Mouse (Mus musculus) urinary bladder, postnatal 36 days (tissue): ENCODE measurements at regions not wholly inside any gene's neighbourhood (a gene's known extent, or its start where the extent isn't known, plus 50 kb on each side); places are given as distances from the start of the nearest gene placed in this dataset.
"Not testable (repeated sequence)": the region's sequence is repeated elsewhere in the genome, so short reads cannot be mapped to it uniquely, and the experiment has no call there.

Experiments
- DNase-seq, 2 experiments: peaks; one replicate each; pipeline ENCODE4 v3.0.0; 2022; ENCODE audit warnings: low spot score in 2 of 2, mixed read lengths in 1 of 2

DNA sequence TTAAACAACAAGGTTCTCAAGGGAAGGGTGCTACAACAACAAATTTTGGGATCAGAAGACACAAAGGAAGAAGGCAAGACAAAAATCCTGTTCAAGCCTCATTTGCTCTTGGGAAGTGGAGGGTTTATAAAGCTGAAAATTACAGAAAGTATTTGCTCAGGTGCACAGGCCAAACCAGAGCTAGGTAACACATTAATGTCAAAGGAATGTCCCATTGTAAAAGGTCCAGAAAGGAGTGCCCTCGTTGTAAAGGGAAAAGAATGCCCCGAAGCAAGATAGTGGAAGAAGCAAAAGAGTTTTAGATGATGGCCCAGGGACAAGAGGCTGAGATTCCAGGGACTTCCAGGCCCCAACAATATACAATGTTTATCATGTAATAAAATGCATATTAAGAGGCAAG lies 317.3 kb downstream of the Car8 start:
- DNase-seq = no peak

DNA sequence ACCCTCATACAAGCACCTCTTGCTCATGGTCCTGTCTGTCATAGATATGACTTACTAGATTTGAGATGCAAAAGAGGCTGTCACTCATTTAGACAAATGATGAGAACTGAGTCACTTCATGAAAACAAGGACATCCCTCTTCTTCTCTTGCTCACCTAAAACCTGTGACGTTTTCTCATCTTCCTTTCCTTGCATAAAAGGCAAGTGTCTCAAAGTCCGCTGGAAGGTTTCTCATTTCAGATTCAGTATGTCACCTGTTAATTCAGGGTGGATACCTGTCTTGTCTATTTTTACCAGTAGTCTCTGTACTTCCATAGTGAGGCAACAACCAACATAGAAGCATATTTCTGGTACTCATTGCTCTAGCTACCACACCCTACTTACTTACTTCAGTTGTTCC lies 325.6 kb downstream of the Car8 start:
- no peak for DNase-seq

DNA sequence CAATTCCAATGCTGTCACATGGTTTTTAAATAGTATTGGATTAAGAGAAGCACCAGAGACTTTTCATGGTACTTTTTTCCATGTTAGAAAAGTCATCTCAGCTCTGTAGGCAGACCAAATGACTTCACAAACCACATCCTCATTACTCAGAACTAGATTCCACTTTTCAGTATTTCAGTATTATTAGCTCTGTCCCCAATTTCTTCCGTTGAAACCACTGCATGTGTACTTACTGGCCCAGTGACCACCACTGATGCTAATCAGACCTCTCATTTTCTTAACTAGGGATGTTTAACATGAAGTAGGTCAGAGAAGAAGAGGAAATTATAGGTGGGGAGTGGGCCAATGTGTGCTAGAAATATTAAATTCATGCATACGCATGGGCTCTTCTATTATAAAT lies 326.2 kb downstream of the Car8 start:
- DNase-seq = no peak

DNA sequence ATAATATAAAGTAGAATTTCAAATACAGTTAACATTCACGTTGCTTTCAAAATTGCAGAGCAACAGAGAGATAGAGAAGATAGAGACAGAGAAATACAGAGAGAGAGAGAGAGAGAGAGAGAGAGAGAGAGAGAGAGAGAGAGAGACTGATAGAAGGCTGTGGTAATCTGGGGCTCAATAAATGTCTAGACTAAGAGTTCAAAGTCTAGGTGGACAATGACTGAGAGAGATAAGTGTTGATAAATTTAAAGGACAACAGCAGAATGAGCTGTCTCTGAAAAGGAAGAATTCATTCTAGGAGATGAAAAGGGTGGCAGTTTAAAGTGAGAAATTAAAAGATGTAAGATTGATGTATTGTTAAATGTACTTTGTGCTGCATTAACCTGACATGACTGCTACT lies 335.7 kb downstream of the Car8 start:
- DNase-seq = no peak

DNA sequence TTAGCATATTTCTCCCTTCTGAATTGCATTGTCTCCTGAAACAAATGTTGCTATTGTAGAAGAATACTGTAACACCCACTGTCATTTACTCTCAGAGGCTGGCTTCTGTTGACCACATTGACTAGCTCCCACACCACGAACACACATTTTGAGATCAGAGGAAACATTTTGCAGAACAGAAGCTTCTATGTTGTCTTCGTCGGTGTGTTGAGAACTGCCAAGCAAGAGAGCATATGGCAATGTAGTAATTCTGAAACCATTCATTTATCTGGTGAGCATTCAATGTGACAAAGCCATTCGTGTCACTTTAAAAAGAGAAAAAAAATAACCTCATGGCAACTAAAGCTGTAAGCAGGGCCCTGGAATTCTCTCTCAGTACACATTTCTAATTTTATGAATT lies 343.9 kb downstream of the Car8 start:
- no peak for DNase-seq

DNA sequence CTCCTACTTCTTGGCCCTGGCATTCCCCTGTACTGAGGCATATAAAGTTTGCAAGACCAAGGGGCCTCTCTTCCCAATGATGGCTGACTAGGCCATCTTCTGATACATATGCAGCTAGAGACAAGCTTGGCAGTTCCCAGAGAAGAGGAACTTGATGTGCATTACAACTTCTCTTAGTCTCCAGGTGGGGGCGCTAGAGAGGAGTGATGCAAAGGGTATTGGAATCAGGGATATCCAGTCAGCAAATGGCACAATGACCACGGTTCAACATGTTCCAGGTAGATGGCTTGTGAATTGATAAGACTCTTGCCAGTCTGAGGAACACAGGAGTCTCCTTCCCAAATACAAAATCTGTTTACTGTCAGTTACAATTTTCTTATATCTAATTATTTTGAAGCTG lies 347.7 kb downstream of the Car8 start:
- DNase-seq = no peak

DNA sequence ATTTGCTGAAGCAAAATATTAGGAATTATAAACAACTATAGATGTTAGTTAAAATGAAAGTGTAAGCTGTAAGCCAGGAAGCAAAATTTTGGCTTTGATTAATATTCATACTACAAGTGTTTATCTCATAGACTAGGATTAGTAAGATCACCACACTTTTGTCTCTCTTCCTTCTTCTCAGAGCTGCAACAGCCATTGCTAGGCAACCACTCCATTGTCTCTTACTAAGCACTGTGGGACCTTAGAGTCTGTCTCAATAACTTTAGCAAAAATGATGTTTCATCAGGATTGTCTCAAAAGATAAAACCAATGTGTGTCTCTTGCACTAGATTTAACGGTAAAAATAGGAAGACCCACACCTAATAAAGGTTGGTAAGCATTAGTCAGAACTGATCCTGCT lies 384.3 kb downstream of the Car8 start:
- no peak for DNase-seq

DNA sequence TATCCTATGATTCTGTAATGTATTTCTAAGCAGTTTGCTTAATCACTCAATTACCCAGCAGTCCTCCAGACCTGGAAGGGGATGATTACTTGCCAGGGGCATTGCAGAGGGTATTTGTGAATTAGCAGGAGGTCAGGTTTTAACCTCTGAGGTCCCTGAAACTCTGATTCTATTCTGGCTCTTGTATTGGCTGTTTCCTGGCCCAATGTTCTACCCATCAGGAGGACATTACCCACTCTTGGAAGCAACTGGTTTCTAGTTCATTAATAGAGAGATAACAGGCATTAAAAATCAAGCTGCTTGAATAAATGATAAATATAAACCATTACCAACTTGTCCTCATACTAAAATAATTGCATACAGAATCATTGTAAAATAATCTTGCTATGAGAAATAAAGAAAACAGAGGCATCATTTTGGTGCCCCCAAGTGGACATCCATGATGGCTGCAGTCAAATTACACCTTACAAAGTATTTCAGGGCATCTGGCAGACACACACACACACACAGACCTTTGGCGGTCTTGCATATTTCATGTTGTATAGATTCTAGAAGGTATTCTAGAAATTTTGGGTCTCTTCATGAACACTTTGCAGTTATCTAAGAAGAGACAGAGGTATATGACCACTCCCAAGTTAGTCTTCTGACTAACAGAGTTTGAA lies 385.6 kb downstream of the Car8 start:
- peak; percentile 2 to 3 for DNase-seq

DNA sequence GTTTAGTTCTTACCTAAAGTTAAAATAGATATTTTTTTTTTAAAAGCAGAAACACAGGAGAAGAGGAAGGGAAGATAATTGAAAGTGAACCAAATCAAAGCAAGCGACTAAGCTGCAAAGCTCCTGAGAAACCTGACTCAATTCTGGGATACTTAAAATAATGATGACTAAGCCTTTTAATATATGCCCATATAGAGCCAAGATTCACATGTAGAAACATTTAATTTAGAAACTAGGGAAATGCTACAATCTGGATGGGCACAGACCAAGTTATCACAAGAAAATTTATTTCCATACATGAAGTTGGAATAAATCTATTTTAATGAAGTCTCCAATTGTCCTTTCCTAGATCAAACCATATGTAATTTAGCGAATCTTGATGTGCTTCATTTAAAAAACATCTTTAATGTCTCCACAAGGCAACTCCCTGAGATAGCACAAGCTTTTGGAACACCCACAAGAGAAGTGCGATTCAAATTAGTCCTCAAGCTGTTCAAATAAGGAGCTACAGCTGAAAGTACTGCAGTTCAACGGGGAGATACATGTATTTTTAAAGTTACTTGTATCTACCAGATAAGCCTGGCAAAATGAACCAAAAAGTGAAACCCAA lies 386.7 kb downstream of the Car8 start:
- no peak for DNase-seq

DNA sequence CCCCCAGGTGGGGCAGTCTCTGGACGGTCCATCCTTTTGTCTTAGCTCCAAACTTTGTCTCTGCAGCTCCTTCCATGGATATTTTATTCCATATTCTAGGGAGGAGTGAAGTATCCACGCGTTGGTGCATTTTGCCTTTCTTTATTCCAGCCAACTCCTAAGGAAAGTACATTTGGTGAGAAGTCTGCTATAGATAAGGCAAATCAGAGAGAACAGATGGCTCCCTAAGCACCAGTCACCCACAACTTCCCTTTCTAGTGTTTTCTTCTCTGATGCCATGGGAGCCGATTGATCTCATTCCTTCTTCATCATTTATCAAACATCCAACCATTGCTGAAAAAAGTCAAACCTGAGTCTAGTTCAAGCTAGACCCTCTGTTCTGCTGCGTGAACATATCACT lies 391.4 kb downstream of the Car8 start:
- DNase-seq = no peak

DNA sequence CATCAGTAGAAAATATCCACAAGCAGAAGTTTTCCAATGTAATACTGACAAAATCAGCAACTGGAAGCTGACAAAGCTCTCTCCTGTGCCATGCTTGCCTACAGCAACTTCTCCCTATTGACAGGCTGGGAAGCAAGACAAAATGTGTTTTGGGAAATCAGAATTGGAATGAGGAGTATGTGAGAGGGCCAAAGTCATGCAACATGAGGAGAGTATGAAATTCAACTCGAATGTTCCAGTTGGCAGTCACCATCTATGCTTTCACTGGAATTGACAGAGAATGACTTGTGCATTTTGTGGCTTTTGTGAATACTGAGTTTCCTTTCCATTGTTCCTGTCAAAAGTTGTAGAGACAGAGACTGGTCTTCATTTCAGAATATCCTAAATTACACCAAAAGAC lies 409.7 kb downstream of the Car8 start:
- no peak for DNase-seq

DNA sequence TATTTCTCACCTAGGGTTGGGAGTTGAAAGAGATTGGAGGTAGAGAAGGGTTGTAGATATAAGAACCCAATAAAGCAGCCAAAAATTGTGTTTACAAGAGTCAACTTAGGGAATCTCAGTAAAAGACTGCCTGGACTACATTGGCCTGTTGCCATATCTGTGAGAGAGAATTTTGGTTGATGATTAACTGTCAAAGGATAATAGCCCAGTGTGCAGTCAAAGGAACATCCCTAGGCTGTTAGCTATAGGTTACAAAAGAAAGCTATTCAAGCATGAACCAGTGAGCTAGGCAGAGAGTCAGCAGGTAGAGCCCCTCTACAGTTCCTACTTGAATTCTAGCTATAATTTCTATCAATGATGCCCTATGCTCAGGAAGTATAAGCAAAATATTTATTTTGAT lies 419.0 kb downstream of the Car8 start:
- DNase-seq = no peak

DNA sequence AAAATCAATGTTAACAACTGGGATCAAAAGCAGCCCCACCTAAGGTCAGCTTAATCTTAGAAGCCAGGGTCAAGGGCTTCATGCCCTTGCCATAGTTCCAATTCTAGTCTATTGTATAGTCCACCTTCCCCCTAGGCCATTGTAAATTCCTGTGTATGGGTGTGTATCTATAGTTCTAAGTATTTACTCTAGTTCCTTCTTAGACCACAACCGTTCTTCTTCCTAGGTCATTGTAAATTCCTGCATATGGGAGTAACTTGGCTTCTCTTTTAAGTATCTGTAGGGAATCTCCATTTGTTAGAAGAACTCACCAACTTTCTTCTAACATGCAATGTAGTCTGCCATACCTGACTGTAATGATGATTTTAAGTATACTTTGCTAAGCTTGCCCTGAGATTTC lies 461.1 kb downstream of the Car8 start:
- not testable (repeated sequence) for DNase-seq

DNA sequence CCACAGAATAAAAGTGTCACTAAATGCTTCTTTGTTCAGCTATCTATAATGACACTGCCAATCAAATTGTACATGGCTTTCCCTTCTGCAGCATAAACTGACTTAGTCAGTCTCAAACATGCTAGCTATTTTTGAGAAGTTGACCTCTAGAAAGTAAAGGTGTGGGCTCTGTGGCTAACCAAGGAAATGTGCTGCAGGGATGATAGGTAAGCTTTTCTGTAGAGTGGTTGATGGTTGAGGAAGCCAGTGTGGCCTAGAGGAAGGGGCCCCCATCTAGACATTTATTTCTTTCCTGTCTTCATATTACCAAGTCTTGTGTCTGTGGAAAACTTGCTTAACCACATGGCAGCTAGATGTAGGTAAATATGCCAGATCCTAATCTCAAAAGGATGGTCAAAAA lies 483.4 kb downstream of the Car8 start:
- no peak for DNase-seq

DNA sequence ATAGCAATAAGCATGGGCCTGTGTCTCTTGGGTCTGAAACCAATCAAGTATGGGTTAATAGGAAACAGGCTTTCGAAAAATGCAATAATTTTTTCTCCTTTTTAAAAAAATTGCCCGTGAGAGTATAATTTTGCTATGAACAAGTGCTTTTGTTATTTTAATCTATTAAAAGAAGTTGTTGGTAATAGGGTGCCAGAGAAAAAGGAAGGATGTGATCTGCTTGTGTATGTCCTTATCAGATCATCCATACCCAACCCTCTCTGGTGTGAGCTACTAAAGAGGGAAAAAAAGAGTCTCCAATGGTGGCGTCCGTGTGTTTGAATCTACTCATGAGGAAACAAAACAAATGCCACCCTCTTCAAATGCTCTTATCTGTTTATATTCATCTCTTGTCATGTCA lies 484.9 kb downstream of the Car8 start:
- no peak for DNase-seq

DNA sequence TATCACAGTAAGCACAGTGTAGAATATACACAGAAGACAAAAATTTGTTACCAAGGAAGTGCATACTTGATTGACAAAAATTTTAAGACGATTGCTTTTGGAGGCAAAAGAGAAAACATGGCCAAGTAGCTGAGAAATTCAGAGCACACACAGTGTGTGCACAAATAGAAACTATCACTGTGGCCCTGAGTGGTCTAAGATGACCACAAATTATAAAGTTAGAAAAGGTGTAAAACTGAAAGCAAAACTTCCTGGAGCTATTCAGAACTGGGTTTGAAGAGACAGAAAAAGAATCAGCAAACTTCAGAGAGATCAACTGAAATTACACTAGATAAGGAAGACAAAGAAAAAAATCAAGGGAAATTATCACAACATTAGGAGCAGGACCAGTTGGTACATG lies 487.6 kb downstream of the Car8 start:
- DNase-seq = no peak

DNA sequence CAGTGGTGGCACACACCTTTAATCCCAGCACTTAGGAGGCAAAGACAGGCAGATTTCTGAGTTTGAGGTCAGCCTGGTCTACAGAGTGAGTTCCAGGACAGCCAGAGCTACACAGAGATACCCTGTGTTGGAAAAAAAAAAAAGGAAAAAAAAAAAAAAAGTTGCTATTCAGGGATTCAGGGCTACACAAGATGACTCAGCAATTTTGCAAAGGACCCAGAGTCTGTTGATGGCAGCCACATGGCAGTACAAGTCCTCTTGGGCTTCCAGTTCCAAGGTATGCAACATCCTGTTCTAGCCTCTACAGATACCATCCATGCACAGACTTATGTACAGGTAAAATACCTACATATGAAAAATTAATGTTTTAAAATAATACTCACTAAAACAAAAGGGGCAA lies 515.9 kb downstream of the Car8 start:
- no peak for DNase-seq

DNA sequence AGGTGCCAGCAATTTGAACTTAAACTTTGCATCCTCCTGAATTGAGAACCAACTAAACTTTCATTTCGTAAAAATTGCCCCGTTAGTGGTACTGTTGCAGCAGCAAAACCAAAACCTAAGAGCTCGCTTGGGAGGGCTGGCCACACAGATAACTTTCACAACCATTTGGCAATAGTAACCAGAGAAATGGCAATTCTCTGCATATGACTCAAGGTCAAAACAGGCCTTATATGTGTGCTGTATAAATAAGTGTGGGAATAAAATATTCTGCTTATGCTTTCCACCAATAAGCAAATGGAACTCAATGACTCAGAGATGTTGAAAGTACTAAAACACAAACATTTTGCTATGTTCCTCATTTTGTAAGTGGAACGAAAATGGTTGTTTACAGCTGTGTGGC lies 550.3 kb downstream of the Car8 start:
- no peak for DNase-seq

DNA sequence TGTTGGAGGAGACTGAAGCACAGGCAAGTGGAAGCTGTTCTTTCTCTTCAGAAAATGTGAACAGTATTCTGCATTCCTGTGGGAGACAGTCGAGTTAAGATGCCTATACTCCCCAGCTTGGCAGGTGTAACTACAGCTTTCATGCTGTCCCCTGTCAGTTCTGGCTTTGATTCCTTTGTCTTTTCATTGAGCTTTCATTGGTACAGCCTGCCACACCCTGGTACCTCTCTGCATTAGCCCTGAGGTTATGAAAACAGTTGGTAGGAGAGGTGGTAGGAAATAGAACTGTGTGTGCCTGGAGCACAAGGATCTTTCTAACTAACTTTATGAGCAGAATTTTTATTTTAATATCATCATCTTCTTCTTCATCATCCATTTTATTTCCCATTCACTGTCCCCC lies 551.6 kb downstream of the Car8 start:
- no peak for DNase-seq

DNA sequence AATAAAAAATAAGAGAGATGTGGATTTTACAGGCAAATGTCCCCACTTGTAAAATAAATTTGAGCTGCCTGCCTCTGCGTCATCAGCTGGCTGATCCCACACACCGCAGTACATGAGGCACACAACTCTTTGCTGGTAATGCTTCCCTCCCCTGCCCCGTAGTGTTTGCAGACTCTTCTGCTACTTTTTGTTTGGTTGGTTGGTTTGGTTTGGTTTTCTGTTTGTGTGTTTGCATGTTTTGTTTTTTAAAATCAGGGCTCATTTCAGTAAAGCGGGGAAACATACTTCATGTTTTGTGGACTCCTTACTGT lies 568.1 kb downstream of the Car8 start:
- DNase-seq = peak in 1 of 2 experiments; percentile 4

DNA sequence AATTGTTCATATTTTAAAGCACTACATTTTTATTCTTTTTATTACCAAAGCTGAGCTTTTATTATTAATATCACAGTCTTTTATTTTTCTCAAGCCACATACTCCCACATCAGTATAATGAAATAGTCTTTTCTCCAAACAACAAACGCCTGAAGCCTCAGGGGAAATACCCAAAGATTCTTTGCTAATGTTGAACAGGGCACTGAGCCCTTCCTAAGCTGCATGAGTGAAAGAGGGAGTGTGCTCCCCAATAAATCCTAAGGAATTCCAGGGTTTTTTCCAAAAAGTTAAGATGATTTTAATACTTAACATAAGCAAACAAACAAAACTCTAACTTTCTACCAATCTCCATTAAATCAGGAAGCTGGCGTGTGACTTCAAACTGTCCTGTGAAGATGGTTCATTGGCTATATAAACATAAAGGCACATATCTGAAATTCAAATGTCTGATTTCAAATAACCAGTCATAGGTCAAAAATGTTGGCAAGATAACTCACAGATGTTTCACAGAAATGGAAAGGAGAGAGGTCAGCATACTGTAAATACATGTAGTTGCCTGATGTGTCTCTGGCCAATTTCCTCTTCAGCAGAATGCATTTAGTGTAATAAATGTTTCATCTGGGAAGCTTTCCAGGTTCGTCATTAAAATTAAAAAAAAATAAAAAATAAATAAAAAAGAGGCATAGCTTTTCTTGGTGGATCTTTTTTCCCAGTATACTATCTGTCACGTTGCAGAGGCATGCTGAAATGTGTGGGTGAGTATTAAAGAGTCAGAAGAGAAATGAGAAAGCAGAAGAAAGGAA lies 568.6 kb downstream of the Car8 start:
- no peak for DNase-seq

DNA sequence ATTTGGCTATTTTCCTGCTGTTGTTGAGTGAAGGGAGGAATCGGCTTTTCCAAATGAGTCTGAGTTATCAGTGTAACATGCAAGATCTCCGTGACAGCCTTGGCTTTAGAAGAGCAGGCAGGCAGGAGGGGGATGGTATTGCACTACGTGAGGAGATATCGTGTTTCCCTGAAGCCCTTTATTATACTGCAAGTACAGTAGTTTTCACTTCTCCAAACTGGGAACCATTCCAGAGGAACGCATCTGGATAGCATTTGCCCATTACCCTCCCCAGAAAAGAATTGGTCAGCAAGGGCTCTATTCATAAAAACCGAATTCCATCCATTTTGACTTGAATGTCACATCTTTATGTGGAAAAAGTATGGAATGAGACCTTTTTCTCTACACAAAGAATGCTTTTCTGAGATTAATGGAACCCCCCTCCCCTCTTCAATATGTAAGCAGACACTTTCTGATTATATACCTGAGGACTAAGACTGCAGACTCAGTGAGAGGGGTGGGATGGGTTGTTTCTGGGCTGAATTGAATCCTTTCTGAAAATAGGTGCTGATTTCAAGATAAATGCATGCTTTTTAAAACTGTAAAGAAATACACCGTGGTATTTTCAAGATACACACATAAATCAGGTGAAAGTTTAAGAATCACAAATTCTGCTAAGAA lies 571.8 kb downstream of the Car8 start:
- DNase-seq = no peak
